Mouse (Mus musculus): Measurements from ENCODE around the gene Ndufb3.
"Not testable (repeated sequence)": the region's sequence is repeated elsewhere in the genome, so short reads cannot be mapped to it uniquely, and the experiment has no call there.

Gene Ndufb3

GRCm38 (mm10) chr1:58586171-58586997 lies at the start of gene Ndufb3, which contains the start of gene Fam126b:
Ndufb3 (plus strand) TSS chr1:58586384.
Fam126b (minus strand) TSS chr1:58586323.
- DNase-seq (ENCODE audit: low read depth, low spot score), result peak; percentile 92

- DNase-seq (ENCODE audit: low read depth, low spot score), result no peak
These were observed 44.8 kb upstream of the Ndufb3 start for GRCm38 (mm10) chr1:58541386-58541785.

- DNase-seq (ENCODE audit: low read depth, low spot score), result not testable (repeated sequence)
These were observed 25.8 kb upstream of the Ndufb3 start for GRCm38 (mm10) chr1:58560370-58560769.

- peak; percentile 11 for DNase-seq (ENCODE audit: low read depth, low spot score)
These were observed 23.7 kb upstream of the Ndufb3 start for GRCm38 (mm10) chr1:58562455-58562854.

GRCm38 (mm10) chr1:58564981-58565380 lies 21.2 kb upstream of the Ndufb3 start:
- DNase-seq (ENCODE audit: low read depth, low spot score), result no peak

GRCm38 (mm10) chr1:58566621-58567020 lies 19.6 kb upstream of the Ndufb3 start:
- DNase-seq (ENCODE audit: low read depth, low spot score), result no peak

GRCm38 (mm10) chr1:58568456-58569130 lies 17.6 kb upstream of the Ndufb3 start:
- no peak for DNase-seq (ENCODE audit: low read depth, low spot score)

GRCm38 (mm10) chr1:58570437-58570836 lies 15.7 kb upstream of the Ndufb3 start:
- DNase-seq (ENCODE audit: low read depth, low spot score), result no peak

- DNase-seq (ENCODE audit: low read depth, low spot score), result no peak
These were observed 7.0 kb upstream of the Ndufb3 start for GRCm38 (mm10) chr1:58579179-58579578.

GRCm38 (mm10) chr1:58582611-58583010 lies 3.6 kb upstream of the Ndufb3 start:
- DNase-seq (ENCODE audit: low read depth, low spot score), result no peak

- no peak for DNase-seq (ENCODE audit: low read depth, low spot score)
These were observed 1.9 kb upstream of the Ndufb3 start for GRCm38 (mm10) chr1:58584271-58584670.

GRCm38 (mm10) chr1:58585373-58586170 lies 612 bp upstream of the Ndufb3 start:
- no peak for DNase-seq (ENCODE audit: low read depth, low spot score)

- no peak for DNase-seq (ENCODE audit: low read depth, low spot score)
These were observed 1.3 kb downstream of the Ndufb3 start for GRCm38 (mm10) chr1:58587491-58587890.

GRCm38 (mm10) chr1:58602681-58603080 lies 16.5 kb downstream of the Ndufb3 start:
- DNase-seq (ENCODE audit: low read depth, low spot score), result no peak

GRCm38 (mm10) chr1:58603738-58604137 lies 17.6 kb downstream of the Ndufb3 start:
- no peak for DNase-seq (ENCODE audit: low read depth, low spot score)

GRCm38 (mm10) chr1:58609591-58609990 lies 23.4 kb downstream of the Ndufb3 start:
- DNase-seq (ENCODE audit: low read depth, low spot score), result not testable (repeated sequence)

- DNase-seq (ENCODE audit: low read depth, low spot score), result no peak
These were observed 24.0 kb downstream of the Ndufb3 start for GRCm38 (mm10) chr1:58610166-58610565.

GRCm38 (mm10) chr1:58610611-58611010 lies 24.4 kb downstream of the Ndufb3 start:
- DNase-seq (ENCODE audit: low read depth, low spot score), result no peak

- DNase-seq (ENCODE audit: low read depth, low spot score), result peak; percentile 57
These were observed 27.6 kb downstream of the Ndufb3 start for GRCm38 (mm10) chr1:58613786-58614185.

GRCm38 (mm10) chr1:58614424-58614823 lies 28.2 kb downstream of the Ndufb3 start:
- DNase-seq (ENCODE audit: low read depth, low spot score), result no peak

GRCm38 (mm10) chr1:58615146-58615545 lies 29.0 kb downstream of the Ndufb3 start:
- no peak for DNase-seq (ENCODE audit: low read depth, low spot score)

GRCm38 (mm10) chr1:58616176-58616575 lies 30.0 kb downstream of the Ndufb3 start:
- peak; percentile 6 for DNase-seq (ENCODE audit: low read depth, low spot score)

Data from forelimb bud, embryonic 11.5 days (tissue).